In the genomic region with DNA sequence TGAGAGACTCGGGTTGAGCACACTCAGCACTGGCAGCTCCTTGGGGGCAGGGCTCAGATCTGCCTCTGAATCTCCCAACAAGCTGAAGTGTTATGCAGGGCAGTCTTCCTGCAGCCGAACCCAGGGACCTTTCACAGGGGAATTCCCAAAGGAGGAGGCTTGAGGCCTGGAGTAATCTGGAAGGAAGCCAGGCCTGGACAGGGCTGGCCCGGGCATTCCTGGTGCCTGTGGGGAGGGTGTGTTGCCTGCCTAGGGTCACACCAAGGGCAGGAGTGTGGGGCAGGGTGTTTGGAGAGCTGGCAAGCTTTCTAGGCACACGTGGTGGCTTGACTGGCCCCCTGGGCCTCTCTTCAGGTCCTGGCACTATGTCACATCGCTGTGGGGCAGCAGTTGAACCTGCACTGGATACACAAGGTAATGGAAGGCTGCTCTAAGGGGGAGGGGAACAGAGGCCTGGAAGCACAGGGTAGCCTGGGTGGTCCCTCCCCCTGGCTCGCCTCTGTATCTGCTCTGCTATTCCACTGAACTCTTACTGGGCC, we compare ENCODE assay signal across 10 mouse cellular contexts. TPM values are rescaled to one million over a fixed set of nuclear protein-coding genes. Genes with fewer than 3 reads are reported as not detected.
DNase-seq lines count a peak whose midpoint lies in the region; ATAC-seq and TF ChIP-seq lines count a peak whose summit lies in the region.
"Had no signal": no experiment of that assay in that cellular context is flagged by ENCODE, and none has a peak within 500 bp of the region (broad histone marks: within the 10 kb centered on the region; RNA-seq: fewer than 3 reads in every experiment).

No protein-coding gene starts in this region.

- H3K27ac ChIP-seq in liver, embryonic 12.5 days = no peak overlapping the region
- peak overlapping the region; percentile 24; the same call in 1 of the 2 replicates for H3K27ac ChIP-seq in intestine, postnatal 0 days (ENCODE audit: low read depth, low read length)
- peak overlapping the region; percentile 81 for H3K27ac ChIP-seq in lung, embryonic 14.5 days (ENCODE audit: low read depth)

- no peak overlapping the region for H3K4me2 ChIP-seq in liver, embryonic 12.5 days
- H3K4me2 ChIP-seq in intestine, postnatal 0 days (replicated peaks; ENCODE audit: low read depth) = no peak overlapping the region
- peak overlapping the region; percentile 23; the same call in 1 of the 2 replicates for H3K4me2 ChIP-seq in lung, embryonic 14.5 days

- H3K4me3 ChIP-seq in liver, embryonic 12.5 days = no peak overlapping the region
- H3K4me3 ChIP-seq in intestine, postnatal 0 days (ENCODE audit: low read depth, low read length) = no peak overlapping the region
- no peak overlapping the region for H3K4me3 ChIP-seq in lung, embryonic 14.5 days (ENCODE audit: low read depth, low read length)
- H3K4me3 ChIP-seq: erythroblast, embryonic 14.5 days had no signal

- H3K9me3 ChIP-seq in liver, embryonic 12.5 days (replicated peaks) = no peaks in the 10 kb centered on the region
- H3K9me3 ChIP-seq in intestine, postnatal 0 days (ENCODE audit: control insufficient read depth) = no peaks in the 10 kb centered on the region
- no peaks in the 10 kb centered on the region for H3K9me3 ChIP-seq in lung, embryonic 14.5 days (ENCODE audit: low read depth, low read length)

- no peaks in the 10 kb centered on the region for H3K27me3 ChIP-seq in liver, embryonic 12.5 days (replicated peaks)
- H3K27me3 ChIP-seq in intestine, postnatal 0 days (replicated peaks; ENCODE audit: control insufficient read depth, insufficient read depth, low read length) = no peaks in the 10 kb centered on the region
- H3K27me3 ChIP-seq in lung, embryonic 14.5 days (ENCODE audit: insufficient read depth, low read length) = no peaks in the 10 kb centered on the region
- H3K27me3 ChIP-seq: CH12.LX had no signal

- peak; percentile 22 for DNase-seq in liver
- peak; percentile 79 to 88 for DNase-seq in heart, adult 18-20 months
- DNase-seq in lung, embryonic 14.5 days = peak; percentile 81
- peak; percentile 57 to 69 for DNase-seq in urinary bladder, postnatal 4 days (ENCODE audit: low spot score in 2 of 2)
- no peak for DNase-seq in left cerebral cortex, postnatal 25 days (ENCODE audit: low spot score in 2 of 2)
- no peak for DNase-seq in B cell, adult 2 months

- H3K4me1 ChIP-seq in liver, embryonic 12.5 days = 0 out of 2 replicates have a peak, but pooled peaks cover 8% of the 10 kb centered on the region
- no peaks in the 10 kb centered on the region for H3K4me1 ChIP-seq in intestine, postnatal 0 days (replicated peaks; ENCODE audit: control insufficient read depth, insufficient read depth, low read length)
- H3K4me1 ChIP-seq in lung, embryonic 14.5 days (ENCODE audit: insufficient read depth) = peaks cover 17% of the 10 kb centered on the region

- no peak overlapping the region for H3K9ac ChIP-seq in liver, embryonic 12.5 days
- H3K9ac ChIP-seq in intestine, postnatal 0 days (ENCODE audit: low read depth, low read length) = no peak overlapping the region
- 0 out of 2 replicates have a peak overlapping the region, but pooled peaks have one; percentile 6 for H3K9ac ChIP-seq in lung, embryonic 14.5 days

- no peak for TF ChIP-seq CTCF in intestine, postnatal 0 days (IDR thresholded peaks at IDR 0.05; ENCODE audit: low read depth)
- no peak for TF ChIP-seq CTCF in lung, embryonic 14.5 days (IDR thresholded peaks at IDR 0.05; ENCODE audit: low read depth)

- no peaks in the 10 kb centered on the region for H3K36me3 ChIP-seq in liver, embryonic 12.5 days
- H3K36me3 ChIP-seq in intestine, postnatal 0 days (ENCODE audit: control insufficient read depth, insufficient read depth) = peaks cover 15% of the 10 kb centered on the region
- no peaks in the 10 kb centered on the region for H3K36me3 ChIP-seq in lung, embryonic 14.5 days (ENCODE audit: insufficient read depth)

- 43% methylated on average over 6 of the region's 6 CpGs for WGBS in liver, embryonic 12.5 days (ENCODE audit: insufficient replicate concordance)
- 28% methylated on average over 6 of the region's 6 CpGs for WGBS in intestine, postnatal 0 days
- WGBS in lung, embryonic 14.5 days = 5% methylated on average over 6 of the region's 6 CpGs

- intact Hi-C loops in left cerebral cortex, postnatal 25 days (cut with DNase I) = no loop called here

- ATAC-seq in liver, embryonic 12.5 days = no peak
- ATAC-seq in intestine, postnatal 0 days = peak; percentile 53
- peak; percentile 78 for ATAC-seq in lung, embryonic 14.5 days (ENCODE audit: insufficient read depth)

RNA-seq across cellular contexts. Expression of gene Klhl35, which starts 24.2 kb away (rescaled TPM):
- 0.14 and 0.32 TPM in 2 replicates for polyA plus RNA-seq in liver, embryonic 12.5 days (2016; fragmentation: Nextera tagmentation; extraction: Ambion mirVana)
- total RNA-seq in heart, adult 18-20 months (2021) = not detected
- 0.76 and 1.1 TPM in 2 replicates for polyA plus RNA-seq in intestine, postnatal 0 days (2015; fragmentation: Nextera tagmentation; extraction: Ambion mirVana)
- polyA plus RNA-seq in lung, embryonic 14.5 days (2014; fragmentation: Nextera tagmentation; extraction: Ambion mirVana) = 0.95 and 1.2 TPM in 2 replicates
- total RNA-seq in left cerebral cortex, postnatal 25 days (2021) = 1 to 10 TPM; 2.8 to 3.3 TPM
- total RNA-seq: CH12.LX had no signal
- polyA plus RNA-seq: erythroblast, embryonic 14.5 days had no signal

RNA-seq across cellular contexts. Expression of gene Rps3, which starts 41.9 kb away (rescaled TPM):
- 688 TPM in 2 replicates for polyA plus RNA-seq in liver, embryonic 12.5 days (2016; fragmentation: Nextera tagmentation; extraction: Ambion mirVana)
- total RNA-seq in heart, adult 18-20 months (2021) = 100 to 1,000 TPM; 359 to 372 TPM
- 531 and 541 TPM in 2 replicates for polyA plus RNA-seq in intestine, postnatal 0 days (2015; fragmentation: Nextera tagmentation; extraction: Ambion mirVana)
- 922 and 969 TPM in 2 replicates for polyA plus RNA-seq in lung, embryonic 14.5 days (2014; fragmentation: Nextera tagmentation; extraction: Ambion mirVana)
- total RNA-seq in left cerebral cortex, postnatal 25 days (2021) = 100 to 1,000 TPM; 230 to 233 TPM

Comparison
In these comparisons a context has a peak if more than half of its experiments do, and no peak if none do; other contexts are left out.
1. DNase-seq: peak in liver (single experiment), heart, adult 18-20 months (2 of 2), lung, embryonic 14.5 days (single experiment) and urinary bladder, postnatal 4 days (2 of 2); none in left cerebral cortex, postnatal 25 days (0 of 2) and B cell, adult 2 months (0 of 2).